Comparison of ENCODE assay signal across 23 mouse cellular contexts in the genomic region with DNA sequence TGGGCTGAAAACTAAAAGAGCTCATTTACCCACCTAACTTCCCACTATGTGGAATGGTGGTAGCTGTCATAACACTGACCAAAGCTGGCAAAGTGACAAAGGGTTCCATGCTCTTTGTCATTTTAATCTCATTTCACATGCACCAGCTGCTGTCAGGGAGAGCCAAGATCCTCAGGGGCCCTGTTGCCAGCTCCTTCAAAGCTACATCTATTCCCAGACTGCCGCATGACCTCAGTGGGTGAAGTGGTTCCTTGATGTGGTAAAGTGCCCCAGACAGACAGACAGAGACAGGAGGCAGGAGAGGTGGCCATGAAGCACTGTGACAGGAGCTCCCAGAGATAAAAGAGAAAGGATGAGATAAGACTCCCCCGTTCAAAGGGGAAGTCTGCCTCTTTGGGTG. TPM values are rescaled to one million over a fixed set of nuclear protein-coding genes. Genes with fewer than 3 reads are reported as not detected.
DNase-seq lines count a peak whose midpoint lies in the region; ATAC-seq and TF ChIP-seq lines count a peak whose summit lies in the region.
"Had no signal": no experiment of that assay in that cellular context is flagged by ENCODE, and none has a peak within 500 bp of the region (broad histone marks: within the 10 kb centered on the region; RNA-seq: fewer than 3 reads in every experiment).

No protein-coding gene starts in this region.

- H3K9ac ChIP-seq in lung, postnatal 0 days (replicated peaks; ENCODE audit: low read depth), result no peak overlapping the region
- no peak overlapping the region for H3K9ac ChIP-seq in heart, embryonic 12.5 days
- no peak overlapping the region for H3K9ac ChIP-seq in midbrain, embryonic 14.5 days (replicated peaks; ENCODE audit: low read length)
- no peak overlapping the region for H3K9ac ChIP-seq in kidney, embryonic 16.5 days (replicated peaks; ENCODE audit: low read length)
- H3K9ac ChIP-seq: embryonic facial prominence, embryonic 12.5 days; forebrain, embryonic 12.5 days; hindbrain, embryonic 13.5 days; neural tube, embryonic 12.5 days had no signal

- no peaks in the 10 kb centered on the region for H3K36me3 ChIP-seq in lung, postnatal 0 days (ENCODE audit: insufficient read depth, low read length)
- H3K36me3 ChIP-seq in heart, embryonic 12.5 days, result no peaks in the 10 kb centered on the region
- no peaks in the 10 kb centered on the region for H3K36me3 ChIP-seq in midbrain, embryonic 14.5 days (ENCODE audit: control insufficient read depth, insufficient read depth, low read length)
- H3K36me3 ChIP-seq in kidney, embryonic 16.5 days (ENCODE audit: insufficient read depth, low read length), result no peaks in the 10 kb centered on the region
- H3K36me3 ChIP-seq: embryonic facial prominence, embryonic 12.5 days; forebrain, embryonic 12.5 days; hindbrain, embryonic 13.5 days; neural tube, embryonic 12.5 days had no signal

- ATAC-seq in lung, postnatal 0 days, result no peak
- ATAC-seq in heart, embryonic 12.5 days (ENCODE audit: insufficient number of reproducible peaks, low FRiP score), result peak; percentile 46
- no peak for ATAC-seq in midbrain, embryonic 14.5 days (ENCODE audit: low FRiP score, low TSS enrichment)
- ATAC-seq in granulocyte monocyte progenitor cell, adult 5-6 weeks (replicated peaks; ENCODE audit: poor library complexity, severe bottlenecking), result no peak
- ATAC-seq in kidney, embryonic 16.5 days (ENCODE audit: low FRiP score, low TSS enrichment), result no peak

- H3K4me1 ChIP-seq in cerebellum, adult 2 months (ENCODE audit: control insufficient read depth, insufficient read depth, low read length), result no peaks in the 10 kb centered on the region; the same call in 1 of the 2 replicates
- no peaks in the 10 kb centered on the region for H3K4me1 ChIP-seq in lung, postnatal 0 days (ENCODE audit: insufficient read depth, low read depth, low read length)
- H3K4me1 ChIP-seq in heart, embryonic 12.5 days (replicated peaks), result peaks cover 58% of the 10 kb centered on the region
- peaks cover 3% of the 10 kb centered on the region; the same call in 1 of the 2 replicates for H3K4me1 ChIP-seq in midbrain, embryonic 14.5 days (ENCODE audit: control insufficient read depth, insufficient read depth, low read length)
- peaks cover 10% of the 10 kb centered on the region; the same call in 1 of the 2 replicates for H3K4me1 ChIP-seq in kidney, embryonic 16.5 days (ENCODE audit: insufficient read depth, low read length)

- H3K4me3 ChIP-seq in cerebellum, adult 2 months (replicated peaks; ENCODE audit: insufficient read depth, low read depth, low read length), result no peak overlapping the region
- H3K4me3 ChIP-seq in lung, postnatal 0 days (ENCODE audit: low read depth, low read length), result no peak overlapping the region
- no peak overlapping the region for H3K4me3 ChIP-seq in heart, embryonic 12.5 days
- H3K4me3 ChIP-seq in midbrain, embryonic 14.5 days (replicated peaks; ENCODE audit: low read depth, low read length), result no peak overlapping the region
- no peak overlapping the region for H3K4me3 ChIP-seq in kidney, embryonic 16.5 days (ENCODE audit: low read length)
- H3K4me3 ChIP-seq: embryonic facial prominence, embryonic 12.5 days; forebrain, embryonic 12.5 days; gastrocnemius, adult 2 months; hindbrain, embryonic 13.5 days; layer of hippocampus, adult 2 months; left cerebral cortex, adult 2 months; neural tube, embryonic 12.5 days had no signal

- no peak for TF ChIP-seq CTCF in cerebellum, adult 2 months (IDR thresholded peaks at IDR 0.05; ENCODE audit: borderline replicate concordance, insufficient read depth, low read depth, low read length)
- TF ChIP-seq CTCF in lung, postnatal 0 days (IDR thresholded peaks at IDR 0.05), result no peak

- WGBS in cerebellum, adult 2 months, result 20% methylated on average over 2 of the region's 2 CpGs
- 8% methylated on average over 2 of the region's 2 CpGs for WGBS in lung, postnatal 0 days
- 8% methylated on average over 2 of the region's 2 CpGs for WGBS in heart, embryonic 12.5 days
- 27% methylated on average over 2 of the region's 2 CpGs for WGBS in midbrain, embryonic 14.5 days
- WGBS in kidney, embryonic 16.5 days, result 81% methylated on average over 2 of the region's 2 CpGs

- no peak overlapping the region for H3K4me2 ChIP-seq in lung, postnatal 0 days (replicated peaks; ENCODE audit: low read depth, low read length)
- H3K4me2 ChIP-seq in heart, embryonic 12.5 days, result no peak overlapping the region
- H3K4me2 ChIP-seq in midbrain, embryonic 14.5 days (ENCODE audit: low read length), result no peak overlapping the region
- H3K4me2 ChIP-seq in kidney, embryonic 16.5 days (replicated peaks; ENCODE audit: low read depth, low read length), result no peak overlapping the region
- H3K4me2 ChIP-seq: embryonic facial prominence, embryonic 12.5 days; forebrain, embryonic 12.5 days; hindbrain, embryonic 13.5 days; neural tube, embryonic 12.5 days had no signal

- peak; percentile 60 to 63 for DNase-seq in cerebellum, postnatal 10 days
- no peak for DNase-seq in cerebellum, adult 2 months
- peak; percentile 16 for DNase-seq in lung, postnatal 10 days
- DNase-seq in lung, postnatal 0 days (ENCODE audit: low spot score), result no peak
- DNase-seq in midbrain, embryonic 14.5 days, result peak; percentile 50
- DNase-seq: adrenal gland, postnatal 25 days; cerebellum, postnatal 36 days; gastrocnemius, adult 2 months; kidney, adult 9 months; lung, adult 2 months; thymus, postnatal 4 days had no signal

- no peaks in the 10 kb centered on the region for H3K9me3 ChIP-seq in lung, postnatal 0 days (ENCODE audit: low read length)
- no peaks in the 10 kb centered on the region for H3K9me3 ChIP-seq in heart, embryonic 12.5 days (replicated peaks)
- no peaks in the 10 kb centered on the region for H3K9me3 ChIP-seq in midbrain, embryonic 14.5 days (ENCODE audit: control insufficient read depth, low read length)
- no peaks in the 10 kb centered on the region for H3K9me3 ChIP-seq in kidney, embryonic 16.5 days (ENCODE audit: low read length)
- H3K9me3 ChIP-seq: embryonic facial prominence, embryonic 12.5 days; forebrain, embryonic 12.5 days; hindbrain, embryonic 13.5 days; neural tube, embryonic 12.5 days had no signal

- no peak overlapping the region for H3K27ac ChIP-seq in cerebellum, adult 2 months (ENCODE audit: insufficient read depth, low read length)
- H3K27ac ChIP-seq in lung, postnatal 0 days (ENCODE audit: low read length), result no peak overlapping the region
- H3K27ac ChIP-seq in heart, embryonic 12.5 days (ENCODE audit: poor library complexity, severe bottlenecking), result peak overlapping the region; percentile 86
- no peak overlapping the region for H3K27ac ChIP-seq in midbrain, embryonic 14.5 days (replicated peaks; ENCODE audit: low read depth, low read length)
- no peak overlapping the region for H3K27ac ChIP-seq in kidney, embryonic 16.5 days (ENCODE audit: low read length)
- H3K27ac ChIP-seq: embryonic facial prominence, embryonic 12.5 days; forebrain, embryonic 12.5 days; gastrocnemius, adult 2 months; hindbrain, embryonic 13.5 days; layer of hippocampus, adult 2 months; left cerebral cortex, adult 2 months; neural tube, embryonic 12.5 days had no signal

- no peak for TF ChIP-seq EP300 in lung, postnatal 0 days (IDR thresholded peaks at IDR 0.05)

- H3K27me3 ChIP-seq in cerebellum, adult 2 months (ENCODE audit: control insufficient read depth, insufficient read depth, low read length), result no peaks in the 10 kb centered on the region
- no peaks in the 10 kb centered on the region for H3K27me3 ChIP-seq in lung, postnatal 0 days (replicated peaks; ENCODE audit: insufficient read depth, low read length)
- no peaks in the 10 kb centered on the region for H3K27me3 ChIP-seq in heart, embryonic 12.5 days (replicated peaks)
- H3K27me3 ChIP-seq in midbrain, embryonic 14.5 days (ENCODE audit: control insufficient read depth, insufficient read depth, low read length), result no peaks in the 10 kb centered on the region
- H3K27me3 ChIP-seq in kidney, embryonic 16.5 days (ENCODE audit: insufficient read depth, low read length), result no peaks in the 10 kb centered on the region
- H3K27me3 ChIP-seq: embryonic facial prominence, embryonic 12.5 days; forebrain, embryonic 12.5 days; hindbrain, embryonic 13.5 days; neural tube, embryonic 12.5 days had no signal

- TF ChIP-seq POLR2A in cerebellum, adult 2 months (IDR thresholded peaks at IDR 0.05; ENCODE audit: borderline replicate concordance, insufficient read depth, low read length), result no peak

RNA-seq across cellular contexts. Expression of a gene that starts 49.9 kb away (rescaled TPM):
- not detected in 2 replicates for polyA plus RNA-seq in cerebellum, adult 2 months (2012; rRNA removed)
- not detected in 2 replicates for polyA plus RNA-seq in lung, postnatal 0 days (2015; fragmentation: Nextera tagmentation; extraction: Ambion mirVana)
- polyA plus RNA-seq in heart, embryonic 12.5 days (2016; fragmentation: Nextera tagmentation; extraction: Ambion mirVana), result not detected in 2 replicates
- polyA plus RNA-seq in midbrain, embryonic 14.5 days (2014; fragmentation: Nextera tagmentation; extraction: Ambion mirVana), result not detected in 2 replicates
- not detected in 2 replicates for total RNA-seq in granulocyte monocyte progenitor cell, adult 5-6 weeks (2014; fragmentation: Nextera tagmentation)
- not detected in 2 replicates for total RNA-seq in granulocyte monocyte progenitor cell, adult 5-6 weeks (2017)
- polyA plus RNA-seq in kidney, embryonic 16.5 days (2015; fragmentation: Nextera tagmentation; extraction: Ambion mirVana), result not detected in 2 replicates
- total RNA-seq: gastrocnemius, adult 2 months; layer of hippocampus, adult 2 months; left cerebral cortex, adult 2 months; megakaryocyte, adult 5-6 weeks had no signal
- polyA plus RNA-seq: embryonic facial prominence, embryonic 12.5 days; forebrain, embryonic 12.5 days; hindbrain, embryonic 13.5 days; limb, embryonic 14.5 days; neural tube, embryonic 12.5 days; stomach, embryonic 16.5 days had no signal

Comparison
In these comparisons a context has a peak if more than half of its experiments do, and no peak if none do; other contexts are left out.
1. DNase-seq: peak in cerebellum, postnatal 10 days (2 of 2), lung, postnatal 10 days (single experiment) and midbrain, embryonic 14.5 days (single experiment); none in cerebellum, adult 2 months (0 of 2) and lung, postnatal 0 days (single experiment).